Mouse (Mus musculus): ENCODE results near the gene Poldip3. TPM values are rescaled to one million over a fixed set of nuclear protein-coding genes. Genes with fewer than 3 reads are reported as not detected.

The Poldip3 gene
- total and polyA plus RNA-seq, 3 experiments = 77.0 to 78.9 (median 77.2) TPM

- H3K9ac ChIP-seq (ENCODE audit: insufficient read depth, low read depth) = no peak overlapping the region
- no peak overlapping the region for H3K27ac ChIP-seq (ENCODE audit: insufficient read depth, low read depth)
- H3K79me2 ChIP-seq (replicated peaks; ENCODE audit: control insufficient read depth, extremely low read depth, insufficient read depth, poor library complexity, severe bottlenecking) = no peaks in the 10 kb centered on the region
- H3K4me3 ChIP-seq (replicated peaks in 1 of 3; ENCODE audit: low read depth in 2 of 3, low read length in 2 of 3, poor library complexity in 1 of 3) = no peak overlapping the region
- TF ChIP-seq JUND (conservative IDR thresholded peaks at IDR 0.05; ENCODE audit: low read depth, low read length) (no peak), EP300 (IDR thresholded peaks at IDR 0.05; ENCODE audit: low read length) (no peak)
- no peak for DNase-seq (ENCODE audit: extremely low read depth)
- H3K36me3 ChIP-seq (replicated peaks in 1 of 2; ENCODE audit: control insufficient read depth in 1 of 2, insufficient read depth in 1 of 2, low read length in 1 of 2) = peaks cover 0 to 13% of the 10 kb centered on the region in 2 experiments
- no peak overlapping the region for H3K4me2 ChIP-seq (ENCODE audit: insufficient read depth, low read depth, poor library complexity, severe bottlenecking)
- H3K9me3 ChIP-seq (replicated peaks; ENCODE audit: low read length) = no peaks in the 10 kb centered on the region
- no peaks in the 10 kb centered on the region for H3K27me3 ChIP-seq (replicated peaks)
- in situ Hi-C loops (cut with MboI; ENCODE audit: low pct_ligation_motif_present, low pct_unique_long_range_greater_than_20kb, low sequenced_read_pairs) = no loop called here
- peaks cover 9 to 39% of the 10 kb centered on the region in 2 experiments; a peak in 3 of 4 replicates for H3K4me1 ChIP-seq (ENCODE audit: control insufficient read depth in 1 of 2, insufficient read depth in 2 of 2)
- dilution Hi-C loops (cut with MboI; ENCODE audit: extremely low pct_ligation_motif_present, extremely low pct_unique_long_range_greater_than_20kb, low sequenced_read_pairs) = no loop called here
These were observed 25.0 kb upstream of the Poldip3 start for GRCm38 (mm10) chr15:83173914-83174884.

GRCm38 (mm10) chr15:83172492-83173429 is 23.6 kb upstream of the Poldip3 start, which contains the start of gene Cyb5r3:
Gene Cyb5r3 (minus strand): TSS chr15:83172592.
- peak; percentile 71 for DNase-seq (ENCODE audit: extremely low read depth)
- no peaks in the 10 kb centered on the region for H3K27me3 ChIP-seq (replicated peaks)
- H3K4me2 ChIP-seq (ENCODE audit: insufficient read depth, low read depth, poor library complexity, severe bottlenecking) = peak within 1 kb of the TSS; percentile 71
- no peaks in the 10 kb centered on the region for H3K9me3 ChIP-seq (replicated peaks; ENCODE audit: low read length)
- peaks cover 9 to 50% of the 10 kb centered on the region in 2 experiments; a peak in 3 of 4 replicates for H3K4me1 ChIP-seq (ENCODE audit: control insufficient read depth in 1 of 2, insufficient read depth in 2 of 2)
- no peaks in the 10 kb centered on the region for H3K79me2 ChIP-seq (replicated peaks; ENCODE audit: control insufficient read depth, extremely low read depth, insufficient read depth, poor library complexity, severe bottlenecking)
- in situ Hi-C loops (cut with MboI; ENCODE audit: low pct_ligation_motif_present, low pct_unique_long_range_greater_than_20kb, low sequenced_read_pairs) (no loop called here), dilution Hi-C loops (cut with MboI; ENCODE audit: extremely low pct_ligation_motif_present, extremely low pct_unique_long_range_greater_than_20kb, low sequenced_read_pairs) (no loop called here)
- H3K36me3 ChIP-seq (replicated peaks in 1 of 2; ENCODE audit: control insufficient read depth in 1 of 2, insufficient read depth in 1 of 2, low read length in 1 of 2) = peaks cover 0 to 22% of the 10 kb centered on the region in 2 experiments
- H3K4me3 ChIP-seq (replicated peaks in 1 of 3; ENCODE audit: low read depth in 2 of 3, low read length in 2 of 3, poor library complexity in 1 of 3) = peak within 1 kb of the TSS; percentile 67 to 75 (median 74)
- TF ChIP-seq ELF1 (IDR thresholded peaks at IDR 0.05; ENCODE audit: low read depth, low read length) = peak; percentile 79
- TF ChIP-seq KAT2A (IDR thresholded peaks at IDR 0.05; ENCODE audit: insufficient replicate concordance, low read length) = 0 out of 2 replicates have a peak, but pooled peaks have one; percentile 41
- TF ChIP-seq CTCF (conservative IDR thresholded peaks at IDR 0.05 in 1 of 2, IDR thresholded peaks at IDR 0.05 in 1 of 2; ENCODE audit: low read depth in 2 of 2, low read length in 2 of 2) = peak in 1 of 2 experiments; percentile 32; a peak in 2 of 4 replicates
- peak; percentile 53 for TF ChIP-seq POLR2A (IDR thresholded peaks at IDR 0.05; ENCODE audit: low read depth, low read length)
- TF ChIP-seq ZMIZ1 (IDR thresholded peaks at IDR 0.05; ENCODE audit: low read depth, low read length) = no peak
- TF ChIP-seq RCOR1 (conservative IDR thresholded peaks at IDR 0.05; ENCODE audit: low read depth, low read length) = no peak
- peak; percentile 39; the same call in 1 of the 2 replicates for TF ChIP-seq TCF12 (IDR thresholded peaks at IDR 0.05; ENCODE audit: low read depth, low read length)
- TF ChIP-seq TBP (conservative IDR thresholded peaks at IDR 0.05; ENCODE audit: low read depth, low read length) = 0 out of 2 replicates have a peak, but pooled peaks have one; percentile 40
- TF ChIP-seq MAX (IDR thresholded peaks at IDR 0.05; ENCODE audit: low read length) = peak; percentile 59; the same call in 1 of the 2 replicates
- TF ChIP-seq MAZ (IDR thresholded peaks at IDR 0.05; ENCODE audit: low read depth, low read length) = no peak
- peak within 1 kb of the TSS; percentile 86 for H3K27ac ChIP-seq (ENCODE audit: insufficient read depth, low read depth)
- peak within 1 kb of the TSS; percentile 62 for H3K9ac ChIP-seq (ENCODE audit: insufficient read depth, low read depth)

Data from CH12.LX (cell line).